Mouse (Mus musculus) limb, embryonic 13.5 days (tissue): ENCODE measurements at regions not wholly inside any gene's neighbourhood (a gene's known extent, or its start where the extent isn't known, plus 50 kb on each side); places are given as distances from the start of the nearest gene placed in this dataset.

Experiments
- ATAC-seq: fragments of 200-750 bp; cut with Nextera tagmentation; 2 replicates; pipeline ENCODE4 v1.8.0; 2017; ENCODE audit warnings: low read depth, moderate number of reproducible peaks, moderate TSS enrichment; ENCODE audit not compliant: low FRiP score
- H3K27ac ChIP-seq: fragments of 300-500 bp; sonication (generic); 2 replicates; pipeline ENCODE4 v1.5.1; 2015; ENCODE audit warnings: inconsistent platforms, mild to moderate bottlenecking, moderate library complexity
- H3K27me3 ChIP-seq: fragments of 300-500 bp; sonication (generic); 2 replicates; pipeline ENCODE4 v1.6.1; 2015; ENCODE audit warnings: mild to moderate bottlenecking, inconsistent platforms
- H3K36me3 ChIP-seq: fragments of 300-500 bp; sonication (generic); 2 replicates; pipeline ENCODE4 v1.6.1; 2015; ENCODE audit warnings: inconsistent platforms, mild to moderate bottlenecking, moderate library complexity
- H3K4me1 ChIP-seq: fragments of 300-500 bp; sonication (generic); 2 replicates; pipeline ENCODE4 v1.6.1; 2015; ENCODE audit warnings: inconsistent platforms
- H3K4me2 ChIP-seq: fragments of 300-500 bp; sonication (generic); replicated peaks from 2 replicates; pipeline ENCODE4 v1.6.1; 2015; ENCODE audit warnings: inconsistent platforms, mild to moderate bottlenecking, moderate library complexity
- H3K4me3 ChIP-seq: fragments of 300-500 bp; sonication (generic); 2 replicates; pipeline ENCODE4 v1.5.1; 2015; ENCODE audit warnings: moderate library complexity, mild to moderate bottlenecking, inconsistent platforms
- H3K9ac ChIP-seq: fragments of 300-500 bp; sonication (generic); 2 replicates; pipeline ENCODE4 v1.6.1; 2015; ENCODE audit warnings: mild to moderate bottlenecking, inconsistent platforms
- H3K9me3 ChIP-seq: fragments of 300-500 bp; sonication (generic); 2 replicates; pipeline ENCODE4 v1.6.1; 2016; ENCODE audit warnings: inconsistent platforms
- WGBS: fragments of 180-500 bp; shearing (Covaris S2); methylation state at CpG from one replicate; pipeline ENCODE4 v1.1.7; 2015; 5-methylcytosine and 5-hydroxymethylcytosine counted together

- 64% methylated on average over 9 of the region's 9 CpGs for WGBS
- H3K9ac ChIP-seq = no peak overlapping the region
- H3K27ac ChIP-seq = no peak overlapping the region
- H3K4me2 ChIP-seq = no peak overlapping the region
- H3K27me3 ChIP-seq = no peaks in the 10 kb centered on the region
- no peaks in the 10 kb centered on the region for H3K9me3 ChIP-seq
- no peak for ATAC-seq
- peaks cover 9% of the 10 kb centered on the region for H3K4me1 ChIP-seq
- no peaks in the 10 kb centered on the region for H3K36me3 ChIP-seq
- H3K4me3 ChIP-seq = no peak overlapping the region
Observed at GRCm38 (mm10) chr7:117930392-117930791, 185.6 kb downstream of the Rps15a start.

GRCm38 (mm10) chr7:117926396-117926795 lies 189.6 kb downstream of the Rps15a start:
- Histone ChIP-seq H3K9ac (no peak overlapping the region), H3K4me1 (peaks cover 4% of the 10 kb centered on the region; the same call in 1 of the 2 replicates), H3K4me3 (no peak overlapping the region), H3K27me3 (no peaks in the 10 kb centered on the region), H3K27ac (no peak overlapping the region), H3K4me2 (no peak overlapping the region), H3K36me3 (no peaks in the 10 kb centered on the region), H3K9me3 (no peaks in the 10 kb centered on the region)
- WGBS = 15% methylated on average over 1 of the region's 1 CpGs
- ATAC-seq = no peak

- ATAC-seq = no peak
Observed at GRCm38 (mm10) chr7:117922270-117922669, 193.7 kb downstream of the Rps15a start.

DNA sequence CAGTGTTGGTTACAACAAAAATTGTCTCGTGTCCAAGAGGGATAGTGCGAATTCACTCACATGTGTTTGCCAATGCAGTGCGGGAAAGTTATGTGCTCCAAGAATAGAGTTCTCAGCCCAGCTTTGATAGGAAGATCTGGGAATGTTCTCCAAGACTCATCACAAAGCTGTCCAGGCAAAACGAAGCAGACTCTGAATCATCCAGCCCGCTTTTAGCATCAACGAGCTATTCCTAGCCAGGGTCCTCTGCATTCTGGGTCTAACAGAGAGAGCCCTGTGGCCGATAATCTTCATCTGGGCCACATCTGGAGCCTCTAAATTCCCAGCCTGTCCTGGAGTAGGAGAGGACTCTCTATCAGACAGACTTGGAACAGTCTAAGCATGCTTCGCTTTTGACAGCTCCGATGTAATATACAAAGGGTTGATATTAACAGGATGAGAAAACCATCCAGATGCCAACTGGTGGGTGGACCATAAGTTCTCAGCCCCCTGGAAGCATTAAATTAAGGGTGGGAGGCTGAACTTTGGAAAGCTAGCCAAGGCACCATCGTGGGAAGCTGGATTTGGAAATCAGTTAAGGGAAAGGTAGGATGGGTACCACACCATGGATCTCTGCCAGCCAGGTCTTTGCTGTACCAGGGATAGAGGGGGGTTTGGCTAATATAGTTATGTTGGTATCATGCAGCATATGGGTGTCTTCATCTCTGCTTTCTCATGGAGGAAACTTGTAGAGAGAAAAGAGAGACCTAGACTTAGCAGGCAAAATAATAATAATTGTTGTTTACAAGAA lies 197.6 kb downstream of the Rps15a start:
- H3K4me2 ChIP-seq = no peak overlapping the region
- no peak overlapping the region for H3K9ac ChIP-seq
- H3K9me3 ChIP-seq = no peaks in the 10 kb centered on the region
- H3K4me3 ChIP-seq = no peak overlapping the region
- no peaks in the 10 kb centered on the region for H3K4me1 ChIP-seq
- no peak overlapping the region for H3K27ac ChIP-seq
- ATAC-seq = no peak
- H3K27me3 ChIP-seq = no peaks in the 10 kb centered on the region
- WGBS = 88% methylated on average over 10 of the region's 10 CpGs
- H3K36me3 ChIP-seq = no peaks in the 10 kb centered on the region

More at GRCm38 (mm10) chr7:117922270-117922669, 193.7 kb downstream of the Rps15a start:
- Histone ChIP-seq H3K27ac (no peak overlapping the region), H3K9me3 (no peaks in the 10 kb centered on the region), H3K36me3 (no peaks in the 10 kb centered on the region), H3K27me3 (no peaks in the 10 kb centered on the region), H3K9ac (no peak overlapping the region), H3K4me1 (no peaks in the 10 kb centered on the region), H3K4me3 (no peak overlapping the region), H3K4me2 (no peak overlapping the region)

DNA sequence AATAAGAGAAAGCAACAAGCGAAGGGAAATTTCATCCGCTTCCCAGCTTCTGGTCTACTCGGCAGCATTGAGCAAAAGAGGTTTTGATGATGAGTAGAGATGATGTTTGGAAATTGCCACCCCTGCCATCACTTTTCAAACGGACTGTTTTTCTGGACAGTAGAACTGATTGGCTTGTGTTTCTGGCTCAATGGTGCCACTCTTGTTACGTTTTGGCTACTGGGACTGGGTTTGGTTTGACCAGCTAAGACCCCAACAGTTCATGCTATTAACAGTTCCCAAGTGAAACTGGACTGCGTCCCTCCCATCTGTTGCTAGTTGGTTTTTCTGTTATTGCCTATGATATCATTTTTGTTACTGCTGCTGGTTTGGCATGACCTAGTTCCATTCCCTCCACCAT lies 199.1 kb downstream of the Rps15a start:
- H3K9ac ChIP-seq = no peak overlapping the region
- H3K4me3 ChIP-seq = no peak overlapping the region
- 92% methylated on average over 6 of the region's 6 CpGs for WGBS
- H3K9me3 ChIP-seq = no peaks in the 10 kb centered on the region
- H3K4me1 ChIP-seq = 0 out of 2 replicates have a peak, but pooled peaks cover 7% of the 10 kb centered on the region
- no peak overlapping the region for H3K4me2 ChIP-seq
- H3K27me3 ChIP-seq = no peaks in the 10 kb centered on the region
- no peak for ATAC-seq
- H3K27ac ChIP-seq = no peak overlapping the region
- H3K36me3 ChIP-seq = no peaks in the 10 kb centered on the region

DNA sequence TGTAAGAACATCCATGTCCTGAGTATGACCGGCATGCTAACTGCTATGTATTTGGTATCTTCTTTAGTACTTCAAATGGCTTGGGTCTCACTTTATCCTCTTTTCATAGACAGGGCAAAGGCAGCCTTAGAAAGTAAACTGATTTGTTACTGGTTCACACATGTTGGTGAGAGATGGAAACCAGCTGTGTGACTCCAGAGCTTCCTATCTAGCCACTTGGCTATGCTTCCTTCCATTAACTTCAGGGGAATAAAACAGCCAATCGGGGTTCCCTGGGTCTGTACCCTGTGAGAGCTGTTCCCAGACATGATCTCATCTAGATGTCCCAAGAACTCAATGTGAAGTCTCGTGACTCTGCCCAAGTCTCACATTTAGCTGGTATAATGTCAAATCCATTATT lies 203.5 kb downstream of the Rps15a start:
- Histone ChIP-seq H3K4me1 (0 out of 2 replicates have a peak, but pooled peaks cover 7% of the 10 kb centered on the region), H3K27ac (no peak overlapping the region), H3K4me2 (no peak overlapping the region), H3K9me3 (no peaks in the 10 kb centered on the region), H3K4me3 (no peak overlapping the region), H3K36me3 (no peaks in the 10 kb centered on the region), H3K9ac (no peak overlapping the region), H3K27me3 (no peaks in the 10 kb centered on the region)
- 62% methylated on average over 3 of the region's 3 CpGs for WGBS
- no peak for ATAC-seq

- H3K4me2 ChIP-seq = no peak overlapping the region
- no peaks in the 10 kb centered on the region for H3K27me3 ChIP-seq
- 89% methylated on average over 3 of the region's 3 CpGs for WGBS
- 0 out of 2 replicates have a peak, but pooled peaks cover 7% of the 10 kb centered on the region for H3K4me1 ChIP-seq
- H3K36me3 ChIP-seq = no peaks in the 10 kb centered on the region
- H3K9me3 ChIP-seq = no peaks in the 10 kb centered on the region
- ATAC-seq = no peak
- no peak overlapping the region for H3K27ac ChIP-seq
- no peak overlapping the region for H3K9ac ChIP-seq
- H3K4me3 ChIP-seq = no peak overlapping the region
Observed at GRCm38 (mm10) chr7:117911062-117911461, 204.9 kb downstream of the Rps15a start.

DNA sequence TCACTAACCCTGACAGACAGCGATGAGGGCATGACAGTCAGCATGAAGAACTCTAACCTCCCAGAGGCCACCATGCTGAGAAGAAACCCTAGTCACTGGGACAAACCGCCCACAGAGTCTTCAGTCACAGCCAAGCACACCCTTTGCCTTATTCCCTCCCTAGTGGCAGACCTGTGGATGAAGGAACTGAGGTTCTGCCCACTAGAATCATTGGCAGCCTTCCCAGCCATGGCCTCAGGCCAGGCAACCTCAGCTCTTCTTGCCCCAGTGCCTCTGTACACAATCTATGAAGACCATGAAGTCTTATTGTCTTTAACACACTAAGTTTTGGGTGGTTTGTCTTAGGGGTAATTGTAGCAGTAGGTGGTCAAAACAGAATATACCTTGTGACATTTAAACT lies 219.5 kb downstream of the Rps15a start:
- 85% methylated on average over 2 of the region's 2 CpGs for WGBS
- Histone ChIP-seq H3K36me3 (no peaks in the 10 kb centered on the region), H3K27me3 (no peaks in the 10 kb centered on the region)

DNA sequence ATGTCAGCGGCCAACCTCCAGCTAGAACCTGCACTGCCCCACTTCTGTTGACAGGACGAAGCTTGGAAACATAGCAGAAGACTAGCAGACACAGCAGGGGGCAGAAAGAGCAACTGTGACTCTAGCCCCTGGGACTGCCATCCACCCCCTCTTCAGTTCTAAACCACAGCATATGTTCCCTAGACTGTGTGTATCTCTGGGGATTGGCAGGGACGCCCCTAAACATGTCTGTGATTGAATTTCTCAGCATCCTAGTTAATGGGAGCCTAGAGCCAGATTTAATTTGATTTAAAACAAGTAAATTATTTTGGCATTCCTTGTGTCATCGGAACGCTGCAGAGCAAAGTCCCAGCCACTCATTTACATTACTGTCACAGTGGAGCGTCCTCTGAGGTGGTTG lies 228.7 kb downstream of the Rps15a start:
- ATAC-seq = no peak
- Histone ChIP-seq H3K4me1 (no peaks in the 10 kb centered on the region), H3K9me3 (no peaks in the 10 kb centered on the region), H3K27ac (no peak overlapping the region), H3K27me3 (no peaks in the 10 kb centered on the region), H3K4me3 (no peak overlapping the region), H3K4me2 (no peak overlapping the region), H3K9ac (no peak overlapping the region), H3K36me3 (no peaks in the 10 kb centered on the region)
- 77% methylated on average over 6 of the region's 6 CpGs for WGBS

More for the DNA sequence above, 219.5 kb downstream of the Rps15a start:
- Histone ChIP-seq H3K4me2 (no peak overlapping the region), H3K27ac (no peak overlapping the region), H3K4me3 (no peak overlapping the region), H3K4me1 (no peaks in the 10 kb centered on the region), H3K9me3 (no peaks in the 10 kb centered on the region; the same call in 1 of the 2 replicates), H3K9ac (no peak overlapping the region)
- no peak for ATAC-seq

GRCm38 (mm10) chr7:117882803-117883202 lies 233.2 kb downstream of the Rps15a start:
- ATAC-seq = peak; percentile 36; the same call in 1 of the 2 replicates
- H3K27me3 ChIP-seq = no peaks in the 10 kb centered on the region
- H3K27ac ChIP-seq = no peak overlapping the region
- 7% methylated on average over 13 of the region's 13 CpGs for WGBS
- H3K4me3 ChIP-seq = no peak overlapping the region
- no peak overlapping the region; the same call in 1 of the 2 replicates for H3K4me2 ChIP-seq
- no peaks in the 10 kb centered on the region for H3K9me3 ChIP-seq
- H3K9ac ChIP-seq = no peak overlapping the region
- H3K36me3 ChIP-seq = no peaks in the 10 kb centered on the region
- H3K4me1 ChIP-seq = no peaks in the 10 kb centered on the region

DNA sequence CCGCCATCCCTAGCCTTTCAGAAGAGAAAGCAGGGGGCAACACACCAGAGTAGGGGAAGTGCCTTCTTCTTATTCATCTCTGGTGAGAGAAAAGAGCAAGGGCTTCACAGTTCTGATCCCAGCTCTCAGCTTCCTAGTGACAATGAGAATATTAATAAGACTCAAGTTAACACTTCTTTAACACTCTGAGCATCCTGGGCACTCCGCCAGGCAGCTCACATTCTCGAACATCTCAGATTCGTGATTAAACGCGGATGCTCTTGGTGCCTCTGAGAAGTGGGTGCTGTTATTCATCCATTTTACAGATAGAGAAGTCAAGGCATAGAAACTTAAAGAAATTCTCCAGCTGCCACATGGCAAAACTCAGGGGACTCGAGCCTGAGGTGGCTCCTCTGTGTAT lies 237.1 kb downstream of the Rps15a start:
- H3K4me3 ChIP-seq = no peak overlapping the region
- no peak overlapping the region for H3K27ac ChIP-seq
- no peaks in the 10 kb centered on the region for H3K36me3 ChIP-seq
- H3K9ac ChIP-seq = no peak overlapping the region
- no peaks in the 10 kb centered on the region for H3K9me3 ChIP-seq
- WGBS = 78% methylated on average over 7 of the region's 7 CpGs
- H3K4me2 ChIP-seq = no peak overlapping the region
- no peaks in the 10 kb centered on the region for H3K4me1 ChIP-seq
- no peak for ATAC-seq
- H3K27me3 ChIP-seq = no peaks in the 10 kb centered on the region

- Histone ChIP-seq H3K27ac (no peak overlapping the region), H3K4me1 (no peaks in the 10 kb centered on the region), H3K4me3 (no peak overlapping the region), H3K9ac (no peak overlapping the region), H3K36me3 (no peaks in the 10 kb centered on the region), H3K9me3 (no peaks in the 10 kb centered on the region), H3K27me3 (no peaks in the 10 kb centered on the region), H3K4me2 (no peak overlapping the region)
- no peak for ATAC-seq
- WGBS = 72% methylated on average over 2 of the region's 2 CpGs
Observed at GRCm38 (mm10) chr7:117875241-117875640, 240.7 kb downstream of the Rps15a start.

- H3K36me3 ChIP-seq = no peaks in the 10 kb centered on the region
- H3K27me3 ChIP-seq = no peaks in the 10 kb centered on the region
- H3K9ac ChIP-seq = no peak overlapping the region
- no peak overlapping the region for H3K4me2 ChIP-seq
- ATAC-seq = no peak
- 77% methylated on average over 6 of the region's 6 CpGs for WGBS
- H3K4me1 ChIP-seq = no peaks in the 10 kb centered on the region
- no peak overlapping the region for H3K27ac ChIP-seq
- no peaks in the 10 kb centered on the region for H3K9me3 ChIP-seq
- no peak overlapping the region for H3K4me3 ChIP-seq
Observed at GRCm38 (mm10) chr7:117859419-117859818, 256.6 kb downstream of the Rps15a start.
